Comparison of ENCODE assay signal across 9 mouse cellular contexts in the genomic region with DNA sequence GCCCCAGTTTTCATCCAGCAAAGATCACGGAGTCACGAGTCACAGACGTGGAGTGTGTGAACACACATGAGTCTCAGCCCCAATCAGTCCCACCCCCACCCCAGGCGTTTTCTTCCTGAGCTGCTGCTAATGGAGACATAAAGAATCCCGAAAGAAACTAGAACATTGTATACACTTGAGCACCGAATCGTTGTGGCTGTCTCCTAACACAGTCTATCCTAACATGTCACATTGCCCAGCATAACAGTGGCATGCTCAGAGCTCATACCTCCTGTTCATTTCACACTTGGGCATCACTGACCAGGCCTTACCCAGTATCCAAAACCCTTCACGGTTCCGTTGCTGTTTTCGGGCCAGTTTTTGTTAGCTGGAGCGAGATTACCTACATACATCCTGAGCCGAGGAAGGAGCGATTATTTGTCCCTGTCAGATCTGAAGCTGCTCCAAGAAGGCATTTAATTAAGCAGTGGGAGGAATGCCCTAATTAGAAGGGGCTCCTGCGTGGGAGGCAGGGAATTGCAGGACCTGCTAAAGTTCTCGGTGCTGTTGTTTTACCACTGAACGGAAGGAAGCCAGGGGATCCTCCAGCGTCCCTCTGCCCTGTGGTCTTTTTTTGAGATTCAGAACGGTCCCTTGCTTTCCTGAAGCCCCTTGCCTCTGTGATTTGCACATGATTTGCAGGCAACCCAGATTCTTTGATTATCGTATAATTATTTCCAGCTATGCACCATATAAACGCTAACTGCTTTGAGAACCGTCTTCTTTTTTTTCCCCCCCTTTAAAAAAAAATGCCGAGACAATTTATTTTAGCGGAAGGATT. TPM values are rescaled to one million over a fixed set of nuclear protein-coding genes. Genes with fewer than 3 reads are reported as not detected.
DNase-seq lines count a peak whose midpoint lies in the region; ATAC-seq and TF ChIP-seq lines count a peak whose summit lies in the region.
"Had no signal": no experiment of that assay in that cellular context is flagged by ENCODE, and none has a peak within 500 bp of the region (broad histone marks: within the 10 kb centered on the region; RNA-seq: fewer than 3 reads in every experiment).

No protein-coding gene starts in this region.

- WGBS in heart, postnatal 0 days: 25% methylated on average over 23 of the region's 23 CpGs
- WGBS in liver, embryonic 12.5 days (ENCODE audit: insufficient replicate concordance): 27% methylated on average over 23 of the region's 23 CpGs

- H3K36me3 ChIP-seq in heart, postnatal 0 days (replicated peaks; ENCODE audit: control insufficient read depth, insufficient read depth, low read length): no peaks in the 10 kb centered on the region
- H3K36me3 ChIP-seq in liver, embryonic 12.5 days: no peaks in the 10 kb centered on the region

- peaks cover 4% of the 10 kb centered on the region for H3K4me1 ChIP-seq in heart, postnatal 0 days (ENCODE audit: control insufficient read depth, insufficient read depth)
- peaks cover 38% of the 10 kb centered on the region for H3K4me1 ChIP-seq in liver, embryonic 12.5 days

- peak overlapping the region; percentile 26 for H3K4me3 ChIP-seq in heart, postnatal 0 days (ENCODE audit: low read depth, low read length)
- no peak overlapping the region for H3K4me3 ChIP-seq in liver, embryonic 12.5 days

- no peak for ATAC-seq in heart, postnatal 0 days (ENCODE audit: insufficient read depth, low read depth)
- ATAC-seq in liver, embryonic 12.5 days: no peak
- ATAC-seq: Patski had no signal

- H3K9ac ChIP-seq in heart, postnatal 0 days (replicated peaks; ENCODE audit: low read depth, low read length): 0 out of 2 replicates have a peak overlapping the region, but pooled peaks have one; percentile 32
- no peak overlapping the region for H3K9ac ChIP-seq in liver, embryonic 12.5 days

- DNase-seq in layer of hippocampus, adult 18-20 months (ENCODE audit: low spot score in 2 of 2): peak; percentile 5 to 16
- DNase-seq in layer of hippocampus, adult 9-10 months (ENCODE audit: low spot score): no peak
- DNase-seq in cerebellum, postnatal 25 days: peak; percentile 37 to 43
- no peak for DNase-seq in heart, postnatal 0 days (ENCODE audit: low spot score)
- peak; percentile 34 for DNase-seq in telencephalon, adult 2 months (ENCODE audit: low read depth, low spot score)
- DNase-seq in thymus, postnatal 25 days: no peak
- no peak for DNase-seq in ovary, adult 18-20 months (ENCODE audit: low spot score)

- no peak overlapping the region for H3K27ac ChIP-seq in heart, postnatal 0 days (ENCODE audit: low read depth)
- no peak overlapping the region for H3K27ac ChIP-seq in liver, embryonic 12.5 days

- TF ChIP-seq EP300 in heart, postnatal 0 days (IDR thresholded peaks at IDR 0.05; ENCODE audit: low read depth): no peak

- TF ChIP-seq CTCF in heart, postnatal 0 days (IDR thresholded peaks at IDR 0.05; ENCODE audit: low read depth): no peak

- H3K27me3 ChIP-seq in heart, postnatal 0 days (ENCODE audit: control insufficient read depth, insufficient read depth, low read length): no peaks in the 10 kb centered on the region
- no peaks in the 10 kb centered on the region for H3K27me3 ChIP-seq in liver, embryonic 12.5 days (replicated peaks)
- H3K27me3 ChIP-seq: Patski had no signal

- 0 out of 2 replicates have a peak, but pooled peaks cover 5% of the 10 kb centered on the region for H3K9me3 ChIP-seq in heart, postnatal 0 days (replicated peaks; ENCODE audit: control insufficient read depth, low read length)
- no peaks in the 10 kb centered on the region for H3K9me3 ChIP-seq in liver, embryonic 12.5 days (replicated peaks)

- peak overlapping the region; percentile 58 for H3K4me2 ChIP-seq in heart, postnatal 0 days (ENCODE audit: low read depth, low read length)
- peak overlapping the region; percentile 40 for H3K4me2 ChIP-seq in liver, embryonic 12.5 days

RNA-seq across cellular contexts. Expression of gene Nap1l1, which starts 53.4 kb away (rescaled TPM):
- total RNA-seq in layer of hippocampus, adult 18-20 months (2021): 100 to 1,000 TPM; 154 to 161 TPM
- total RNA-seq in heart, postnatal 0 days (2014; rRNA removed; ENCODE audit: low replicate concordance): 15.5 and 22.8 TPM in 2 replicates
- 64.2 and 64.5 TPM in 2 replicates for polyA plus RNA-seq in heart, postnatal 0 days (2015; fragmentation: Nextera tagmentation; extraction: Ambion mirVana)
- 174 and 178 TPM in 2 replicates for polyA plus RNA-seq in liver, embryonic 12.5 days (2016; fragmentation: Nextera tagmentation; extraction: Ambion mirVana)

Comparison
In these comparisons a context has a peak if more than half of its experiments do, and no peak if none do; other contexts are left out.
1. DNase-seq: peak in layer of hippocampus, adult 18-20 months (2 of 2), cerebellum, postnatal 25 days (2 of 2) and telencephalon, adult 2 months (single experiment); none in layer of hippocampus, adult 9-10 months (single experiment), heart, postnatal 0 days (single experiment), thymus, postnatal 25 days (single experiment) and ovary, adult 18-20 months (single experiment).